Mouse (Mus musculus) heart, postnatal 14 days (tissue): ENCODE results near the gene Serpinb6b. TPM values are rescaled to one million over a fixed set of nuclear protein-coding genes. Genes with fewer than 3 reads are reported as not detected.
"Not testable (repeated sequence)": the region's sequence is repeated elsewhere in the genome, so short reads cannot be mapped to it uniquely, and the experiment has no call there.

ENCODE experiments used
- DNase-seq, 2 experiments: peaks; one replicate each; pipeline ENCODE4 v3.0.0; 2021 to 2022
- intact Hi-C: fragments of 180-260 bp; cut with DNase I; formaldehyde crosslinking; loops from one replicate; pipeline ENCODE4 v1.15.1; 2025
- long read RNA-seq, 2 experiments: library from polyadenylated mRNA; stranded (forward); transcript quantifications; one replicate each; pipeline ENCODE4 v2.0.0; 2021
- total RNA-seq, 2 experiments: library from RNA; stranded (reverse); gene quantifications; 2 replicates each; pipeline ENCODE4 v1.2.3; 2021

Gene Serpinb6b
- total RNA-seq: 10 to 100 TPM; 24.9 to 27.8 TPM
- long read RNA-seq, experiment 1, transcript Serpinb6b-202 (7 exons, 2,193 nt): major isoform, 34 of 39 reads
- long read RNA-seq, experiment 1, partial matches to known transcripts: 3 of 39 reads
- long read RNA-seq, experiment 1, other reads (novel, unspliced or antisense): 1 of 39 reads
- long read RNA-seq, experiment 2, transcript Serpinb6b-202 (7 exons, 2,193 nt): major isoform, 35 of 40 reads
- long read RNA-seq, experiment 2, partial matches to known transcripts: 2 of 40 reads
- long read RNA-seq, experiment 2, other reads (novel, unspliced or antisense): 1 of 40 reads

- intact Hi-C loops: loop anchor here (2.0 to 5.0 kb wide), 4 partner anchors 37 to 107 kb away; partner anchors contain the start of gene Serpinb9
Observed at GRCm38 (mm10) chr13:32964989-32965811, at the start of gene Serpinb6b. TSS of gene Serpinb6b (plus strand) at chr13:32965209.

GRCm38 (mm10) chr13:32922622-32923021 is 42.4 kb upstream of the Serpinb6b start:
- intact Hi-C loops: no loop called here
- no peak for DNase-seq

More at GRCm38 (mm10) chr13:32964989-32965811, at the start of gene Serpinb6b:
- peak; percentile 35 to 50 for DNase-seq

GRCm38 (mm10) chr13:32924578-32925360 is 40.2 kb upstream of the Serpinb6b start:
- intact Hi-C loops: loop anchor here (2.0 kb wide), 1 partner anchor 40 kb away; the partner anchor contains the start of gene Serpinb6b
- DNase-seq: peak; percentile 38 to 46

GRCm38 (mm10) chr13:32926661-32927060 is 38.3 kb upstream of the Serpinb6b start:
- intact Hi-C loops: no loop called here
- DNase-seq: no peak

DNA sequence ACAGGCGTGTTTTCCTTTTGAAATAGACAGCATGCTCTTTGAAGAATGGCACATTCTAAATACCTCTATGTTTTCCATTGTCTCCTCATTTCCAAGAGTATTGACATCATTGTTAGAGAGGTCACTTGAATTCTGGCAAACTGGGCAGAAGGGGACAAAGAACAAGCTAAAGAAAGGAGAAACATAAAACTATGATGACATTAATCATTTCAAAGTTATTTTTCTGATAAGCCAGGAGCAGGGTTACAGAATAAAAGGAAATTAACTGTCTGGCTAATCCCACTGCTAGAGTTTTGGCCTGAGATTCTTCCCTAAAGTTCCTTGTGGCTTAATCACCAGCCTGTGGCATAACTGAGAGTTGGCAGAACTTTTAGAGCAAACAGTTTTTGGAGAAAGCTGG is 37.8 kb upstream of the Serpinb6b start:
- no peak for DNase-seq
- intact Hi-C loops: no loop called here

DNA sequence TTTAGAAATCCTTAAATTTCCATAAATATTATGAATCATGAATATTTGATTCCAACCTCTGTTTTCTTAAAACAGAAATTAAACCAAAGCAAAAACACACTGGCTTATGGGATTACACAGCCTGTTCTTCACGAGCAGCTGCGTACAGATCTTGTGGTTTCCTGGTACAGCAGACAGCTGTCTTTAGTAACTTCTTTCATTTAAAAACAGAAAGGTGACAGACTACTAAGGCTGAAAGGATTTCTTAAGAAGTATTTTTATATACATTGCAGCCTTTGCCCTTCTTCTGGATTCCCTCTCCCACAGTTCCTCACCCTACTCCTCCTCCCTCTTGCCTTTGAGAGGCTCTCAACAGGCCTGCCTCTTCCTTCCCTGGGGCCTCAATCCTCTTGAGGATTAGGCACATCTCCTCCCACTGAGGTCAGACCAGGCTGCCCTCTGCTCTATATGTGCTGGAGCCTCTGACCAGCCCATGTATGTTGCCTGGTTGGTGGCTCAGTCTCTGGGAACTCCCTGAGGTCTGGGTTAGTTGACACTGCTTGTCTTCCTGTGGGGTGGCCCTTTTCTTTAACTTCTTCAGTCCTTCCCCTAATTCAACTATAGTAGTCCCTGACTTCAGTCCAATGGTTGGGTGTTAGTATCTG is 35.8 kb upstream of the Serpinb6b start:
- intact Hi-C loops: no loop called here
- DNase-seq: no peak

- intact Hi-C loops: no loop called here
- DNase-seq: no peak
Observed at GRCm38 (mm10) chr13:32934706-32935381, 30.2 kb upstream of the Serpinb6b start.

DNA sequence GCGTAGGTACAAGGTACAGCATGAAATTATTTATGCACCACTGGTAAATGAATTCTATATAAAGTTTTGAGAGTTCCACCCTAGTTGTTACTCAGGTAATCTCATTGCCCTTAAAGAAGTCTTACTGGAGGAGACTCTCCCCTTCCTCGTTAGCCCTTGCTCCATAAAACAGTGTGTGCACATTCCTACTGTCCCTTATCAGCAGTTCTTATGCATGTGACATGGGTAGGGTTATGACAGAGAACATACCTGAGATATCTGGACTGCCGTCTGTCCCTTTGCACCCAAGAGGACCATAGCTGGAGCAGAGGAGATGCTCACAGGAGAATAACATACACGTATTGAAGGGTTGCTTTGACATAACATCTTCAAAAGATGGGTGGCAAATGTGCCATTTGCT is 26.7 kb upstream of the Serpinb6b start:
- intact Hi-C loops, DNase-seq: not testable (repeated sequence)

- DNase-seq, intact Hi-C loops: not testable (repeated sequence)
Observed at GRCm38 (mm10) chr13:32939191-32939590, 25.8 kb upstream of the Serpinb6b start.

DNA sequence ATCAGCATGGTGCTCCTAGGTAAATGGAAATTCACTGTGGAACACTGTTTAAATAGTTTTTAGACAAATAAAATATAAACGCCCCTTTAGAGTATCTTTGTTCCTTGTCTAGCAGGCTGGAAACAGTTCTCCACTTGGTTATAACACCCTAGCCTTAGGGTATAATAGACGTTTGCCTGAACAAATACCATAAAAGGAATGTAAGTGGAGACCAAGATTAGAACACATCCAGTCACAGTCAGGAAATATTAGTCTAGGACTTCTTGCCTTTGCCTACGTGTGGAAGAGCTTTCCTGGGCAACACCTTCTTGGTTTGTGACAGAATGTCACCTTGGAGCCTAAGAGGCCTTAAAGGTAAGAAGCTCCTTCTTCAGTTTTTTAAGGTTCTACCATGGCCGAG is 8.5 kb upstream of the Serpinb6b start:
- DNase-seq: no peak
- intact Hi-C loops: no loop called here

GRCm38 (mm10) chr13:32957917-32958316 is 7.1 kb upstream of the Serpinb6b start:
- intact Hi-C loops: no loop called here
- DNase-seq: no peak

GRCm38 (mm10) chr13:32958521-32958920 is 6.5 kb upstream of the Serpinb6b start:
- DNase-seq, intact Hi-C loops: not testable (repeated sequence)

DNA sequence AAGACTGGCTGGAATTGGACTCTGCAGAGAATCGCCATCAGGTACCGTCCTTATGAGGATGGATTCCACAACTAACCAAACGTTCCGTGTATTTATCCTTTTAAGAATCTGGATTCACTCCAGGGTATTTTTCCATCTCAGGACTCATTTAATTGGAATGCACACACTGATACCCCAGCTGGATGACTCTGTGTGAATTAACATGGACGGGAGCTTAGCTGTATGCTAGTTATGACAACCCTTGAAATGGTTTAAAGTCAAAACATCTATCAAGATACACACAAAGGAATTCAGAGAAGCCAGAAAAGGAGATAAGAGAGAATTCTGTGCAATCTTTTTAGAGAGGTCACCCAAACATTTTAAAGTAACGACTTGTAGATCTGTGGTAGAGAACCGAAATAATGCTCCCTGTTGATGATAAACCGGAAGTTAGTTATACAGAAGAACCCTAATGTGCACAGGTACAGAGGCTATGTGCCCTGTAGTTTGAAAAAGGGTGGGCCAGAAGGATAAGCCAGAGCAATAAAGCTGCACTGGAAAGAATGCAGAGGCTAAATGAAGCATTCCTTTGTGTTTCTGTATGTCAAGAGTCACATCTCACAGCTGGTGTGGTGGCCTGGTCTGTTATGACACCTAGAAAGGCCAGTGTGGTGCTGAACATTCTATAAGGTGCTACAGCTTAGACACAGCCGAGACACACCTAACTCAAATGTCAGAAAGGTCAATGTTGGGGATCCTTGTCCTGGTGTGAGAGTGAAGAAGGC is 837 bp upstream of the Serpinb6b start:
- DNase-seq: no peak
- intact Hi-C loops: loop anchor here (2.0 kb wide), 2 partner anchors 39 to 61 kb away; no protein-coding TSS in a partner anchor

DNA sequence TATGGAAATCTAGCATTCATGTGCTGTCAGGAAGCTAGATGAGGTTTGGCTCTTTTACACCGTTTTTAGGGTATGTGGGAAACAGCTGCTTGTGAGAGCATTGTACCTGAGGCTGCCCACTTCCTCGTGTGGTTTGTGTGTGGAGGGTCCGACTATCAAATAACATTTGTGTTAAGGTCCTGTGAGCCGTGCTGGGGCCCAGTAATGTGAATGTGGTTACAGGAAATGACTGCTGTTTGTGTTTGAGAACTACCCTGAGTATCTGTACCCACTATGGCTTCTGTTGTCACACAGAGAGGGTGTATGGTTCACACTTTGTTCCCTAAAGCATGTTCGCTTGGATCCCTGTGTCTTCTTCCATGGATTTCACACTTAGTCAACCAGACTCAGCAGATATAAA is 1.1 kb downstream of the Serpinb6b start:
- no peak for DNase-seq
- intact Hi-C loops: loop anchor here (5.0 kb wide), 2 partner anchors 36 to 106 kb away; partner anchors contain the start of gene Serpinb9

DNA sequence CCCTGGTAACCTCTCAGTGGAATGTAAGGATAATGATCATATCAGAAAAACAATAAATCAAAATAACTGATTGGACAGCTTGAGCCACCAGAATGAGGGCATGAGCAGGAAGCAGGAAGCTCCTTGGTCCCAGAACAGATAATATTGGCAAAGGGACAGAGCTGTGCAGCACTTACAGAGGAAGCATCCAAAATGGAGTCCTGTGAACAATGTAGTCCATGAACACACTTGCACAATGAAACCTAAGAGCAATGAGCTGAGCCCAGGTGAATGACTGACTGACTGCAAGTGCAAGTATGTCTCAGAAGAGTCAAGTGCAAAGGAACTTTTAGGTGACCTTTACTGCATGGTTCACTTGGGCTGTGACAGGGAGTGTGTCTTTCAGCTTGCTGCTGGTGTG is 2.2 kb downstream of the Serpinb6b start:
- intact Hi-C loops: loop anchor here (5.0 kb wide), 2 partner anchors 35 to 105 kb away; partner anchors contain the start of gene Serpinb9

DNA sequence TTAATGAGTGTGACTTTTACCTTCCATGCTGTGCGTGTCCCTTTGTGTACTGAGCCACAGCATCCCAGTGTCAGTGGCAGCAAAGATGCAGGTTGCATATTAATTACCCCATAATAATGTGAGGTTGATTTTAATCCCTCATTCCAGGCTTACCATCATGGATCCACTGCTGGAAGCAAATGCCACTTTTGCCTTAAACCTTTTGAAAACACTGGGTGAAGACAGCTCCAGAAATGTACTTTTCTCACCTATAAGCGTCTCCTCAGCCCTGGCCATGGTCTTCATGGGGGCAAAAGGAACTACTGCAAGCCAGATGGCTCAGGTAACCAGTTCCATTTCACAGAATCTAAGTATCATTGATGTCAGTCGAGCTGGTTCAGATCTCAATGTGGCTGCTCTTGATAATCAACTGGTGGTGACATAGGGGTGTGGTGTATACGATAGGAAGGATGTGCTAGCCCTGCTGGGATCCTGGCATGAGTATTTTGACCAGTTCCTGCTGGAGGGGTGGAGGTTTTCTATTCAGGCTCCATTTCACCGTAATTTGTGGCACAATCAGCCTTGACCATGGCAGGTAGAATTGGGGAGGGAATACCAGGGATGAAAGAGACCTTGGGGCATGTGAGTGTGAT is 3.5 kb downstream of the Serpinb6b start:
- DNase-seq: no peak
- intact Hi-C loops: loop anchor here (5.0 kb wide), 2 partner anchors 34 to 104 kb away; partner anchors contain the start of gene Serpinb9

More for the DNA sequence above, 2.2 kb downstream of the Serpinb6b start:
- DNase-seq: no peak

- DNase-seq: no peak
- intact Hi-C loops: loop anchor here (5.0 kb wide), 2 partner anchors 33 to 103 kb away; partner anchors contain the start of gene Serpinb9
Observed at GRCm38 (mm10) chr13:32968996-32969640, 4.1 kb downstream of the Serpinb6b start.
